Mouse (Mus musculus): ENCODE measurements around the gene Cnih2. TPM values are rescaled to one million over a fixed set of nuclear protein-coding genes. Genes with fewer than 3 reads are reported as not detected.

The Cnih2 gene
- 1.5 and 5.0 TPM in 2 replicates for polyA plus RNA-seq (2012; ENCODE audit: low replicate concordance)

GRCm38 (mm10) chr19:5098363-5099143, at the start of gene Cnih2:
Gene Cnih2 (minus strand): TSS chr19:5098521.

GRCm38 (mm10) chr19:5118384-5118698, 20.0 kb upstream of the Cnih2 start, which contains the start of gene Klc2:
Gene Klc2 (minus strand): TSS chr19:5118560.

GRCm38 (mm10) chr19:5106731-5107191, 8.4 kb upstream of the Cnih2 start, which contains the start of gene Rab1b:
Gene Rab1b (minus strand): TSS chr19:5107072.

GRCm38 (mm10) chr19:5087884-5088728, 10.2 kb downstream of the Cnih2 start, which contains the start of gene Yif1a:
Gene Yif1a (plus strand): TSS chr19:5088538.

GRCm38 (mm10) chr19:5085145-5085863, 13.0 kb downstream of the Cnih2 start, which contains the start of gene Tmem151a:
Gene Tmem151a (minus strand): TSS chr19:5085531.

GRCm38 (mm10) chr19:5067867-5068569, 30.3 kb downstream of the Cnih2 start, which contains the start of gene Cd248:
Gene Cd248 (plus strand): TSS chr19:5068078.

GRCm38 (mm10) chr19:5050047-5050905, 48.0 kb downstream of the Cnih2 start, which contains the start of gene Rin1:
Gene Rin1 (plus strand): TSS chr19:5050481.

Other genes with a start within 250 kb of the Cnih2 start
- 11.0 and 13.2 TPM in 2 replicates for gene Ctsf, start 243.4 kb downstream of the Cnih2 start, polyA plus RNA-seq (2012; ENCODE audit: low replicate concordance)
- gene Actn3, start 220.6 kb downstream of the Cnih2 start, polyA plus RNA-seq (2012; ENCODE audit: low replicate concordance) = 0.22 and 0.38 TPM in 2 replicates
- gene Zdhhc24, start 219.9 kb downstream of the Cnih2 start, polyA plus RNA-seq (2012; ENCODE audit: low replicate concordance) = 4.0 and 5.5 TPM in 2 replicates
- gene Bbs1, start 191.9 kb downstream of the Cnih2 start, polyA plus RNA-seq (2012; ENCODE audit: low replicate concordance) = 2.5 and 3.9 TPM in 2 replicates
- 53.2 and 59.1 TPM in 2 replicates for gene Dpp3, start 170.2 kb downstream of the Cnih2 start, polyA plus RNA-seq (2012; ENCODE audit: low replicate concordance)
- 0.70 and 1.6 TPM in 2 replicates for gene Peli3, start 155.4 kb downstream of the Cnih2 start, polyA plus RNA-seq (2012; ENCODE audit: low replicate concordance)
- 32.1 and 50.4 TPM in 2 replicates for gene Mrpl11, start 136.4 kb downstream of the Cnih2 start, polyA plus RNA-seq (2012; ENCODE audit: low replicate concordance)
- 0.58 and 2.6 TPM in 2 replicates for gene Npas4, start 108.2 kb downstream of the Cnih2 start, polyA plus RNA-seq (2012; ENCODE audit: low replicate concordance)
- gene Slc29a2, start 74.7 kb downstream of the Cnih2 start, polyA plus RNA-seq (2012; ENCODE audit: low replicate concordance) = 2.2 and 2.4 TPM in 2 replicates
- 6.8 and 7.5 TPM in 2 replicates for gene B4gat1, start 59.7 kb downstream of the Cnih2 start, polyA plus RNA-seq (2012; ENCODE audit: low replicate concordance)
- 0.27 and 1.1 TPM in 2 replicates for gene AC124502.3, start 59.6 kb downstream of the Cnih2 start, polyA plus RNA-seq (2012; ENCODE audit: low replicate concordance)
- 43.8 and 84.2 TPM in 2 replicates for gene Brms1, start 57.2 kb downstream of the Cnih2 start, polyA plus RNA-seq (2012; ENCODE audit: low replicate concordance)
- 2.1 and 4.0 TPM in 2 replicates for gene Rin1, start 48.0 kb downstream of the Cnih2 start, polyA plus RNA-seq (2012; ENCODE audit: low replicate concordance)
- gene Cd248, start 30.4 kb downstream of the Cnih2 start, polyA plus RNA-seq (2012; ENCODE audit: low replicate concordance) = 0.21 and 1.8 TPM in 2 replicates
- 1.0 and 1.3 TPM in 2 replicates for gene Tmem151a, start 13.0 kb downstream of the Cnih2 start, polyA plus RNA-seq (2012; ENCODE audit: low replicate concordance)
- 10.9 and 21.1 TPM in 2 replicates for gene Yif1a, start 10.0 kb downstream of the Cnih2 start, polyA plus RNA-seq (2012; ENCODE audit: low replicate concordance)
- 262 and 428 TPM in 2 replicates for gene Rab1b, start 8.6 kb upstream of the Cnih2 start, polyA plus RNA-seq (2012; ENCODE audit: low replicate concordance)
- gene Klc2, start 20.0 kb upstream of the Cnih2 start, polyA plus RNA-seq (2012; ENCODE audit: low replicate concordance) = 56.4 and 62.5 TPM in 2 replicates
- gene Pacs1, start 174.6 kb upstream of the Cnih2 start, polyA plus RNA-seq (2012; ENCODE audit: low replicate concordance) = 58.7 and 139 TPM in 2 replicates
- 305 and 456 TPM in 2 replicates for gene Sf3b2, start 196.9 kb upstream of the Cnih2 start, polyA plus RNA-seq (2012; ENCODE audit: low replicate concordance)
- gene Gal3st3, start 199.8 kb upstream of the Cnih2 start, polyA plus RNA-seq (2012; ENCODE audit: low replicate concordance) = not detected in 2 replicates
- gene Catsper1, start 237.2 kb upstream of the Cnih2 start, polyA plus RNA-seq (2012; ENCODE audit: low replicate concordance) = not detected in 2 replicates